Mouse (Mus musculus) inflammation-experienced regulatory T-cells, adult 6 months (primary cell): ENCODE results near the gene Nek2. TPM values are rescaled to one million over a fixed set of nuclear protein-coding genes. Genes with fewer than 3 reads are reported as not detected.

ENCODE experiments used
- ATAC-seq: one replicate; pipeline ENCODE4 v1.8.0; 2017
- polyA plus RNA-seq, 3 experiments: library from polyadenylated mRNA; unstranded; fragments of 100-300 nt; shearing (Covaris generic); gene quantifications; one replicate each; pipeline ENCODE4 v1.2.1; 2017

Gene Nek2
- polyA plus RNA-seq, 3 experiments from 2014 or later, result 0.50 to 17.7 (median 1.4) TPM

DNA sequence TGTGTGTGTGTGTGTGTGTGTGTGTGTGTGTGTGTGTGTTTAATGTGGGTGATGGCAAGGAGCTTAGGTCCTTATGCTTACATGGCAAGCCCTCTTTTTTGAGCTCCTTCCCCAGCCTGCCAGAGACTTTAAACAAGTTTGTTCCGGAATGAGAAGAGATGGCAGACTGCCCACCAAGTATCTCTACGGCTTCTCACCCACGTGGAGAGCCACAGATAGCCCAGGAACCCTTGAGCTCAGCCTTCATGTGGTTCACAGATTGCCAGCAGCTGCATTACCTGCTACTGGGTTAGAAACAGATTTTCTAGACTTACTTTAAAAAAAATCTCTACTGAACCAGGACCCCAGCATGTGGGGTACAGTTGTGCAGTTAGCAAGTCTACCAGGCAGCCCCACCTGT, 38.6 kb downstream of the Nek2 start:
- ATAC-seq, result no peak

DNA sequence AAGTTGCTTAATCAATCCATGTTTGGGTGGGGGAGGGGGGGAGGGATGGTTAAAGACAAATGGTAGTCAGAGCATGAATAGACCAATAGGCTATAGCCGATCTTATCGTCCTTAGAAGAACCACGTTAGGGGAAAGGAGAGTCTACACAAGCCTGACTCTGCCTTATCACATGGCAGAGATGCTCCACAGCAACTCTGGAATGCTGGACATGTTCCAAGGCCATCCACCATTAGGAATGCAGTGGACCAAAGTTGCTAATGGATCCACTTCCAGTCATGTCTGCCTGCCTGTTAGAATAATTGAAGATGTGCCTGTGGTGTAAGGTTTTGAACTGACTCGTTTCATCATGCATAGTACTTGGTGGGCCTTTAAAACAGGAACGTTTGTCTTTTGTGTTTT, 40.0 kb downstream of the Nek2 start:
- ATAC-seq, result no peak

DNA sequence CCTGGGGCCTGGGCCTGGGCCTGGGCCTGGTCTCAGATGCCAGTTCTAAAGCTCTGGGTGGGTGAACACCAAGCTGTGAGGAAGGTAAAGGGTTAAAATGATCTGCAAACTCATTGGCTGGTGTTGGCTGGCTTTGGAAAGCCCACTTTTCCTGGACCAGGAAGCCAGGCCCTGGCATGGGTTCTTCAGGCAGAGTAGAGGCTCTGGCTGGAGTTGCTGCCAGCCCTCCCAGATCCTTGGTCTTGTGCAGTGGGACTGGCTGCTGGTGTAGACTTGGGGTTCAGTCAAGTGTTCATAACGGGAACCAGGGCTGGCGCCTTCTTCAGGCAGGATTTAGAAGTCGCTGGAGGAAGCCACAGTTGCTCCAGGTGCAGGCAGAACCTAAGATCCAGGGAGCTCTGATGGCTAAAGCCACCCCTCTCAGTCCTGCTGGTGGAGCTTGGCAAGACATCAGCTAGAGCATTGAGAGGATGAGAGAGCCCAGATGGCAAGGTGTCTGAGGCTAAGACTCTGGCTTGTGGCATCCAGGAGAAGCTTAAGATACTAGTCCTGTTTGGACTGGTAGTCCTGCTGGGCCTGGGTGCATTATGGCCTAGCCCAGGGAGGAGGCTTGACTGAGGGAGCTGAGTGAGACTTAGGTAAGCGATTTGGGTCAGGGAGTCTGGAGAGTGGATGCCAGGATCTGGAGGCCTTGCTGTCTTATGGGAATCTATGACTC, 42.7 kb downstream of the Nek2 start:
- ATAC-seq, result no peak

DNA sequence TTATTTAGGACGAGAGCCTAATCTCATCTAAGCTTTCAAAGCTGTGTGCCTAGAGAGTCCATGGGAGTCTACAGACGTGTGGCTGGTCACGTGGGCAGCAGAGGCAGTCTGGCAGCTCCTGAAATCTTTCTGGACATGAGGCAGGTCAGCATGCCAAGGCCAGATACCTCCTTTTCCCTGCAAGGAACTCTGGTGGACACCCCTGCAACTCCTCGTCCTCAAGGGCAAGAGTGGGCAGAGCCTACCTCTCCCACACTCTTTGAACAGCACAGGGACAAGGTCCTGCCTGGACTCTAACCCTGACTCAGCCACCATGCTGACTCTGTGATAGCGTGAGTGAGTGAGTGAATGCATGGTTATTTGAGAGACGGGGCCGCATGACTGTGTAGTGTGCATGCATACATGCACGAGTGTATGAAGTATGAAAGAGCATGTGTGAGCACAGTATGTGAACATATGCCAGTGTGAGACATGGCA, 43.3 kb downstream of the Nek2 start:
- ATAC-seq, result no peak

DNA sequence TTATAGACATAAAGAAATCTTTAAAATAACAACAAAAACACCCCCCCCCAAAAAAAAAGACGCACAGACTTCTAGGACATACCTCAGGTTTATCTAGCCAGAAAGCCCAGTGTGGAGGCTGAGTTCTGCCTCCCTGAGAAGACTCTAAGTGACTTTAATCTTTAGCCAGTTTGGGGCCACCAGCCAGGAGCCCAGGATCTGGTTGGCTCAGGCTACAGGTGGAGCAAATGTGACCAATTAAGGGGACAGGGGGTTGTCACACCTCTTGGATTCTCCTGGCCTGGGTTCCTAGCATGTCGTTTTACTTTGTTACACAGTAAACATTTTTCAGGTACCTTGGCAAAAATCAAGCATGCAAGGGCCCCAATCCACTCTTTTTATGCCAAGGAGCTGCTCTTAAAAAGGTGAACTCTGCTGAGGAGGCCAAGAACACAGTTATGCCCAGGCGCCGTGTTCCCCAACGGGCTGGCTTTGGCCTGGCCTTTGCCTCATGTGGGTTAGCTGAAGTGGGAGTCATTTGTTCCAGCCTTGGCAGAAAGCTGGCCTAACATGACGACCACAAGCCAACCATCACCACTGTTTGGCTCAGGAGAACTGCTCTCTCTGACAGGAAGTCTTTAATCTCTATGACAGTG, 50.9 kb downstream of the Nek2 start:
- ATAC-seq, result no peak

DNA sequence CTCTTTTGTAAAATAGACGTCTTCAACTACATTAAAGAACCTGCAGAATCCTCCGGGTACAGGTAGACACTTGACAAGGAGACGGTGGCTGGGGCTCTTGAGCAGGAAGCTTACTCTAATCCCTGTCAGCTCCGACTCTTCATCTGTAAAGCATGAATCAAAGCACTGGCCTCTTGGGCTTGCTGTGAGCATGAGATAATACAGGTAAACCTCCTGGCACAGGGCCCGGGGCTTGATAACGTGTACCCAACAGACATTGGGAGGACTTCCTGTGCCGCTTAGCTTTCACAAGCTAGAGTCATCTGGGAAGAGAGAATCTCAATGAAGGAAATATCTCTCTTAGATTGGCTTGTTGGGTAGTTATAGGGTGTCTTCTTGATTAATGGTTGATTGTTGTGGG, 53.8 kb downstream of the Nek2 start:
- no peak for ATAC-seq

DNA sequence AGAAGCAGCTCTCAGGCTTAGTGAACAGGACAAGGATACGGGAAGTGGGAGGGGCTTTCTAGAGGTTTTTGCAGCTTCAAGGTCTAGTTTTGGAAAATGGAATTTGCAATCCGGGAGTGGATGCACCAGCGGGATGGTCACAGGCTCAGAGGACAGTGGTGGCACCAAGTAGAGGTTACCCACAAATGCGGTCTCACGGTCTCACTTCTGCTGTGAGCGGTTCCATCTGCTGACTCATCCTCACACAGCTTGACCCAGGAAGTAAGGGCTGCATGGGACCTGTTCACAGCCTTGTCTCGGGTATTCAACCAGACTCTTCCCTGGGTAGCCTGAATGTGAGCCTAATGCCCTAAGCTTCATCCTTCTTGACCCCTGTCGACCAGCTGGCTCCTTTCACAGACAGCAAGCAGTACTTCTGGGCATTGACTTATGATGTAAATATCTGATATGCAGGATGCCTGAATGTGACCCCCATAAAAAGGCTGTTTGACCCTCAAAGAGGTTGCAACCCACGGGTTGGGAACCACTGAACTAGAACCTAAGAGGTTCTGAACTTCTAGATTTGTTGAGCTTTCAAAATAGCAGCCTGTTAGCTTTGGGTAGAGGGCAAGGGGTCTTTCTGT, 54.5 kb downstream of the Nek2 start:
- no peak for ATAC-seq

DNA sequence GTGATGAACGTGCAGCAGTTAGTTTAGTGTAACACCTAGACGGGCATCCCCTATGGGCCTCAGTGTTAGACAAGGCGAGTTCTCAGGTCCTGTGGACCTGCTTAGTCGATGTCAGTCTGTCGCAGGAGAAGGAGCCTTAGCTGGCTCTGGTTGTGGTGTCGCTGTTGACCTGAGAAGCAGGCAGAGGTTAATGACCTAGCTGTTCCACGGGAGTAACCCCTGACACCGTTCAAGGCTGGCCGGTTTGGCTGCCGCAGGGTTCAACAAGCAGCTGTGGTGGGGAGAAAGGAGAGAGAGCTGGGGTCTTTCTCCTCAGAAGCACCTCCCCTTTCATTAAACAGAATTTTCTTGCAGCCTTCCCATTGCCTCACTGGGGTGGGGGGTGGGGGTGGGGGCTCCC, 56.4 kb downstream of the Nek2 start:
- ATAC-seq, result no peak

DNA sequence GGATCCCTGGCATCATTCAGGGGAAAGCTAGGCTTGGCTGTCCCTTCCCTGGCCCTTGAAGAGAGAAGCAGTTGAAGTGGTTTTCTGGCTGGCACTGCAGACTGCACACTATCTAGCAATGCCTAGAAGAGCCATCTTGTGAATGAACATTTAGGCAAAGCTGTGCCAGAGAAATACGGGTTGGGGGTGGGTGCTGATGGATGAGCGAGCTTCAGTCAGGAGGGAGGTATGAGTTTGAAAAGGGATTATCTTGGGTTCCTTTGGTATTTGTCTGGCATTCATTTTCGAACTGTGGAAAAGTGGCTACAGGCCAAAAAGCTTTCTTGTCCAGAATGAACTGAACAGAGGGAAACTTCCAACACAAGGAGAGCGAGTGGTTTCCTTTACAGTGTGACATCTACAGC, 57.3 kb downstream of the Nek2 start:
- no peak for ATAC-seq

DNA sequence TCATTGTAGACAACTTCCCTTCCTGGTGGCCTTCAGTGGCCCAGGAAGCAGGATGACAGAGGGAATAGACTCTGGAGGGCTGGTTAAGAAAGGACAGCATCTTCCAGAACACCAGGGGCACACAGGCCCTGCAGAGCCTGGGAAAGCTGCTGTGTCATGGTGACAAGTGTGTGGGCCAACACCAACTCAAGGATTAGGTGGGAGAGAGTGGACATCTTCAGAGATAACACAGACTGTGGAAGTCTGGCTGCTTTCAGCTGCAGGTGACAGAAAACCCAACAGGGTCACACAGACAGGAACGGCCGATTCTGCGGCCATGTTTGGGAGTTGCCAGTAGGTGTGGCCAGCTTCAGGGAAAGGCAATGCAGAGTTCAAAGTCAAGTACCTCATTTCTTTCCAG, 59.0 kb downstream of the Nek2 start:
- no peak for ATAC-seq

DNA sequence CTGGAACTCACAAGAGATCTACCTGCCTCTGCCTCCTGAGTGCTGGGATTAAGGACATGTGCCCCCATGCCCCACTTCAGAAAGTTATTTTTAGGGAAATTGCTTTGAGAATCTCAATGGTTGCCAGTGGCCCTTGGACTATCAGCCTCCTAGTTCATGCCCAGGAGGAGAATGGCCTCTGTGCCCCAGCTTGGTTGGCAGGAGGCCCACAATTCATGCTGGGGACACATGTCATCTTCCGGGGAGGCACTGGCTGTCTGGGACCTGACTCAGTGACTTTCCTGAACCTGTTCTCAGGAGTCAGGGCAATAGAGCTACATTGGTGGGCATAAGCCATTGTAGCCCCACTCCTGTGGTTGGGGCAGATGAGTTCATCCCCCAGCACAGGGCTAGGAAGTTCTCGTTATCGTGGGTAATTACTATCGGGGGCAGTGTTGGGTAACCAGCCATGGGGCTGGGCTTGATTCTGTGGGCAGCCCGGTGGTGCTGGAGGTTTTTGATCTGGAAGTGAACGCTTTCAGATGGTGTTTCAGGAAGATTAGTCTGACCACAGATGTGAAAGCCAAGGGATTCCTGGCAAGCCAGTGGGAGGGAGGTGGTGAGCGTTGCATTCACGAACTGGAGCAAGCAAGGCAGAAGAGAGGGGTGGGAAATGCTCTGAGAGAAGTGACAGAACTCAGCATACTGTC, 59.8 kb downstream of the Nek2 start:
- ATAC-seq, result no peak

DNA sequence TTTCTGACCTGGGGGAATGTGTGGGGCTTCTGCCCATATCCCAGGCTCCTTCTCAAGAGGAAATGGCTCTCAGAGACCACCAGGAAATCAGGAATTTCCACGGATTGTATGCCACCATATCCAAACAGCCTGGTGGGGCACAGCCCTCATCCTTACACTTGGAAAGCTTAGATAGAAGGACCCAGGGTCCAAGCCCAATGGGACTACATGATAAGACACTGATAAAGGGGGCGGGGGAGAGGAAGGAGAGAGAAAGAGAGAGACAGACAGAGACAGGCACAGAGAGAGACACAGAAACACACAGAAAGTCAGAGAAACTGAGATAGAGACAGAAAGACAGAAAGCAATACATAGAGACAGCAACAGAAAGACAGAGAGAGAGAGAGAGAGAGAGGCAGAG, 60.4 kb downstream of the Nek2 start:
- ATAC-seq, result no peak

Other genes with a start within 250 kb of the Nek2 start
- 10 to 100 TPM in 1 of 3 experiments, 1 to 10 TPM in 2; 6.6 to 30.2 (median 8.4) TPM for gene Dtl, start 245.9 kb upstream of the Nek2 start, polyA plus RNA-seq
- 10 to 100 TPM; 36.3 to 43.1 (median 40.9) TPM for gene Ints7, start 245.8 kb upstream of the Nek2 start, polyA plus RNA-seq
- 1 to 10 TPM; 7.2 to 8.7 (median 8.3) TPM for gene Lpgat1, start 103.6 kb upstream of the Nek2 start, polyA plus RNA-seq
- gene Slc30a1, start 85.3 kb downstream of the Nek2 start, polyA plus RNA-seq, result 1 to 10 TPM; 1.3 to 1.6 (median 1.5) TPM
- under 1 TPM; 0.51 to 0.95 (median 0.88) TPM for gene Rd3, start 155.9 kb downstream of the Nek2 start, polyA plus RNA-seq